9 mouse cellular contexts compared by ENCODE assay signal in genomic region chr10:121435546-121436257, GRCm38 (mm10). TPM values are rescaled to one million over a fixed set of nuclear protein-coding genes. Genes with fewer than 3 reads are reported as not detected.
A peak's percentile ranks its signal among the peaks of the same experiment; 100 is the strongest.
DNase-seq lines count a peak whose midpoint lies in the region; ATAC-seq and TF ChIP-seq lines count a peak whose summit lies in the region.
"Had no signal": no experiment of that assay in that cellular context is flagged by ENCODE, and none has a peak within 500 bp of the region (broad histone marks: within the 10 kb centered on the region; RNA-seq: fewer than 3 reads in every experiment).

No protein-coding gene starts in this region.

- WGBS in heart, embryonic 12.5 days: 53% methylated on average over 28 of the region's 28 CpGs
- 77% methylated on average over 28 of the region's 28 CpGs for WGBS in hindbrain, postnatal 0 days
- WGBS in limb, embryonic 15.5 days: 21% methylated on average over 28 of the region's 28 CpGs
- 87% methylated on average over 28 of the region's 28 CpGs for WGBS in thymus, adult 2 months

- H3K27ac ChIP-seq in heart, embryonic 12.5 days (ENCODE audit: poor library complexity, severe bottlenecking): peak overlapping the region; percentile 86
- H3K27ac ChIP-seq in hindbrain, postnatal 0 days: no peak overlapping the region
- peak overlapping the region; percentile 79; the same call in 1 of the 2 replicates for H3K27ac ChIP-seq in limb, embryonic 15.5 days
- no peak overlapping the region for H3K27ac ChIP-seq in thymus, adult 2 months (ENCODE audit: control insufficient read depth, insufficient read depth, low read length)
- H3K27ac ChIP-seq: left cerebral cortex, adult 2 months had no signal

- peaks cover 85% of the 10 kb centered on the region for H3K4me1 ChIP-seq in heart, embryonic 12.5 days (replicated peaks)
- H3K4me1 ChIP-seq in hindbrain, postnatal 0 days (ENCODE audit: insufficient read depth, low read length): peaks cover 16% of the 10 kb centered on the region
- H3K4me1 ChIP-seq in limb, embryonic 15.5 days: peaks cover 57% of the 10 kb centered on the region
- H3K4me1 ChIP-seq in thymus, adult 2 months (replicated peaks; ENCODE audit: control insufficient read depth, insufficient read depth, low read length): peaks cover 26% of the 10 kb centered on the region

- no peak for ATAC-seq in heart, embryonic 12.5 days (ENCODE audit: insufficient number of reproducible peaks, low FRiP score)
- ATAC-seq in hindbrain, postnatal 0 days: no peak
- ATAC-seq in limb, embryonic 15.5 days (ENCODE audit: insufficient number of reproducible peaks, low FRiP score, low TSS enrichment, low read depth): no peak
- no peak for ATAC-seq in megakaryocyte progenitor cell, adult 5-6 weeks (replicated peaks; ENCODE audit: poor library complexity)

- no peaks in the 10 kb centered on the region for H3K9me3 ChIP-seq in heart, embryonic 12.5 days (replicated peaks)
- no peaks in the 10 kb centered on the region for H3K9me3 ChIP-seq in hindbrain, postnatal 0 days (ENCODE audit: low read length)
- no peaks in the 10 kb centered on the region for H3K9me3 ChIP-seq in limb, embryonic 15.5 days

- intact Hi-C loops in heart, postnatal 25 days (cut with DNase I): no loop called here

- no peak overlapping the region for H3K4me3 ChIP-seq in heart, embryonic 12.5 days
- H3K4me3 ChIP-seq in hindbrain, postnatal 0 days (ENCODE audit: low read length): no peak overlapping the region
- peak overlapping the region; percentile 12; the same call in 1 of the 2 replicates for H3K4me3 ChIP-seq in limb, embryonic 15.5 days
- no peak overlapping the region for H3K4me3 ChIP-seq in thymus, adult 2 months (ENCODE audit: control insufficient read depth, insufficient read depth, low read length)
- H3K4me3 ChIP-seq: left cerebral cortex, adult 2 months had no signal

- no peak for TF ChIP-seq CTCF in hindbrain, postnatal 0 days (IDR thresholded peaks at IDR 0.05; ENCODE audit: low read depth)
- no peak for TF ChIP-seq CTCF in thymus, adult 2 months (IDR thresholded peaks at IDR 0.05; ENCODE audit: borderline replicate concordance, control insufficient read depth, extremely low read depth, insufficient read depth, low read length, poor library complexity)

- TF ChIP-seq POLR2A in thymus, adult 2 months (IDR thresholded peaks at IDR 0.05; ENCODE audit: control insufficient read depth, extremely low read depth, insufficient read depth, low read length, poor library complexity): no peak

- peak overlapping the region; percentile 35 for H3K4me2 ChIP-seq in heart, embryonic 12.5 days
- H3K4me2 ChIP-seq in hindbrain, postnatal 0 days (ENCODE audit: low read depth, low read length): 0 out of 2 replicates have a peak overlapping the region, but pooled peaks have one; percentile 10
- peak overlapping the region; percentile 36 for H3K4me2 ChIP-seq in limb, embryonic 15.5 days

- no peaks in the 10 kb centered on the region for H3K36me3 ChIP-seq in heart, embryonic 12.5 days
- no peaks in the 10 kb centered on the region for H3K36me3 ChIP-seq in hindbrain, postnatal 0 days (ENCODE audit: insufficient read depth, low read length)
- H3K36me3 ChIP-seq in limb, embryonic 15.5 days: no peaks in the 10 kb centered on the region
- H3K36me3 ChIP-seq in thymus, adult 2 months (ENCODE audit: control insufficient read depth, insufficient read depth, low read length): no peaks in the 10 kb centered on the region

- no peaks in the 10 kb centered on the region for H3K27me3 ChIP-seq in heart, embryonic 12.5 days (replicated peaks)
- no peaks in the 10 kb centered on the region for H3K27me3 ChIP-seq in hindbrain, postnatal 0 days (ENCODE audit: insufficient read depth, low read length)
- no peaks in the 10 kb centered on the region for H3K27me3 ChIP-seq in limb, embryonic 15.5 days
- H3K27me3 ChIP-seq in thymus, adult 2 months (ENCODE audit: control insufficient read depth, insufficient read depth, low read length): no peaks in the 10 kb centered on the region

- H3K9ac ChIP-seq in heart, embryonic 12.5 days: 0 out of 2 replicates have a peak overlapping the region, but pooled peaks have one; percentile 43
- no peak overlapping the region for H3K9ac ChIP-seq in hindbrain, postnatal 0 days (replicated peaks; ENCODE audit: low read length)
- no peak overlapping the region for H3K9ac ChIP-seq in limb, embryonic 15.5 days

- DNase-seq in heart, postnatal 25 days (ENCODE audit: low spot score): no peak
- peak; percentile 44 for DNase-seq in R1 (ENCODE audit: low read depth, low spot score)
- DNase-seq in hindbrain, postnatal 0 days (ENCODE audit: low spot score): no peak
- DNase-seq in thymus, adult 2 months: no peak
- no peak for DNase-seq in right cerebral cortex, postnatal 25 days

RNA-seq across cellular contexts. Expression of gene Rassf3, which starts 40.4 kb away (rescaled TPM):
- polyA plus RNA-seq in heart, embryonic 12.5 days (2016; fragmentation: Nextera tagmentation; extraction: Ambion mirVana): 27.0 and 28.1 TPM in 2 replicates
- 100 to 1,000 TPM; 146 to 157 TPM for total RNA-seq in heart, postnatal 25 days (2021)
- total RNA-seq in hindbrain, postnatal 0 days (2014; rRNA removed): 7.4 and 11.1 TPM in 2 replicates
- 5.7 and 6.0 TPM in 2 replicates for polyA plus RNA-seq in hindbrain, postnatal 0 days (2015; fragmentation: Nextera tagmentation; extraction: Ambion mirVana)
- polyA plus RNA-seq in limb, embryonic 15.5 days (2015; fragmentation: Nextera tagmentation; extraction: Ambion mirVana): 17.3 and 17.8 TPM in 2 replicates
- polyA plus RNA-seq in thymus, adult 2 months (2012; rRNA removed): 12.9 and 15.5 TPM in 2 replicates
- 23.3 and 24.7 TPM in 2 replicates for total RNA-seq in megakaryocyte progenitor cell, adult 5-6 weeks (2015)
- 18.2 and 20.0 TPM in 2 replicates for total RNA-seq in megakaryocyte progenitor cell, adult 5-6 weeks (2017)

Comparison
In these comparisons a context has a peak if more than half of its experiments do, and no peak if none do; other contexts are left out.
1. H3K27ac ChIP-seq: peak in heart, embryonic 12.5 days (single experiment) and limb, embryonic 15.5 days (single experiment); none in hindbrain, postnatal 0 days (single experiment) and thymus, adult 2 months (single experiment).
2. Peak in every context shown above with its lines, with median percentiles within 50 percentile points of each other: H3K4me2 ChIP-seq.